Mouse (Mus musculus) E14TG2a.4 (cell line): ENCODE measurements around the gene Prkcb.

ENCODE experiments used
- CTCF ChIP-seq: conservative IDR thresholded peaks from 2 replicates; pipeline ENCODE4 v1.5.1; 2014; ENCODE audit warnings: low read length
- POU5F1 ChIP-seq: IDR thresholded peaks from 2 replicates; pipeline ENCODE4 v1.6.1; 2014; ENCODE audit warnings: low read length, borderline replicate concordance

- TF ChIP-seq CTCF (no peak), POU5F1 (no peak)
Observed at GRCm38 (mm10) chr7:122631151-122631550, 342.6 kb downstream of the Prkcb start.
